Mouse (Mus musculus): ENCODE measurements at regions not wholly inside any gene's neighbourhood (a gene's known extent, or its start where the extent isn't known, plus 50 kb on each side); places are given as distances from the start of the nearest gene placed in this dataset.

DNA sequence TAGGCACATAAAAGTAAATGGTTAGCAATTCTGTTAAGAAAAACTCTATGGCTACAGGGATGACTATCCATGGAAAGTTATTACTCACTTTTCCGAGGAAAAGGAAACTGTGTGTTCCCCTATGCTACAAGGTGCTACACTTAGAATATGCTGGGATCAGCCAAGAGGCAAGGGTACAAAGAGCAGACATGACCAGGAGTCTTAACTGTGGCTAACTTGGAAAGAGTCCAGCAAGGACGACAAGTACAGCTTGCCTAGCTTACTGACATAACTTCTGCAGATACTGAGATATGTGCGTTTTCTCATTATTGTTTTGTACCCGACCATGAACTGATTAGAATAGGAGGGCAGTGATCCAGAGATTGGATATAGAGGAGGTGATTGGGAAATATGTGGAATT lies 296.4 kb downstream of the Gm16223 start:
- ATAC-seq (replicated peaks in 1 of 2; ENCODE audit: insufficient read depth in 1 of 2, low FRiP score in 2 of 2, low TSS enrichment in 1 of 2, low read depth in 1 of 2, poor library complexity in 2 of 2, severe bottlenecking in 2 of 2), result no peak

DNA sequence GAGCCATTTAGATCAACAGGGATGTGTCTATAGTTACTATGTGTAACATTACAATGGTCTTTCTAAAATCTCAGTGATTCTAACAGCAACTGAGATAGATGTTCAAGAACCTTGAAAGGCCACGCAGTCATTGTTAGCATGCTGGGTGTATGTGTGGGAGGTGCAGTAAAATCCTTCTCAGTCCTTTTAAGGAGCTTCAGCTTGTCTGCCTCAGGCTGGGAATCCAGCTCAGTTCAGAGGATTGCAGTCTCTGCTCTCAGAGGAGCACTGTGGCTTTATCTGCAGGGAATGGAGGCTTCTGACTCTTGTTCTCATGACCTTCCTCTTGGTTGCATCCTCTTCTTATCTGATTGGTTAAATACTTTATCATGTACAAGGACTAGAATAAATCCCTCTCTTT lies 320.2 kb downstream of the Gm16223 start:
- no peak for ATAC-seq (replicated peaks in 1 of 2; ENCODE audit: insufficient read depth in 1 of 2, low FRiP score in 2 of 2, low TSS enrichment in 1 of 2, low read depth in 1 of 2, poor library complexity in 2 of 2, severe bottlenecking in 2 of 2)

DNA sequence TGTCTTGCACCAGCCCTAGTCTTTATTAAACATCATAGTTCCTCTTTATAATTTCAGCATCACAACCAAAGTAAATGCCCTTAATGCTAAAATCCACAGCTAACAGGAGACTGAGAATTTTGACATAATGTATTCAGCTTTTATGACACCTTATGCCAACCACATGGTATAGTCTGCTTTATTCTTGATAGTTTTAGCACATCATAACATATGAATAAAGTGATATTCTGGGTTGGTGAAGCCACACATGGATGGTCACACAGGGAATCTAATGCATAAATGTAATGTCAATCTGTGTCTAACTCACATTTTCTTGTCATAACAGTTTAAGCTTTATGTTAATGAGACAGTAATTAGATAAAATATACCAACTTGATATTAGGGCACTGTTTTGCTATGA lies 328.9 kb downstream of the Gm16223 start:
- no peak for ATAC-seq (replicated peaks in 1 of 2; ENCODE audit: insufficient read depth in 1 of 2, low FRiP score in 2 of 2, low TSS enrichment in 1 of 2, low read depth in 1 of 2, poor library complexity in 2 of 2, severe bottlenecking in 2 of 2)

DNA sequence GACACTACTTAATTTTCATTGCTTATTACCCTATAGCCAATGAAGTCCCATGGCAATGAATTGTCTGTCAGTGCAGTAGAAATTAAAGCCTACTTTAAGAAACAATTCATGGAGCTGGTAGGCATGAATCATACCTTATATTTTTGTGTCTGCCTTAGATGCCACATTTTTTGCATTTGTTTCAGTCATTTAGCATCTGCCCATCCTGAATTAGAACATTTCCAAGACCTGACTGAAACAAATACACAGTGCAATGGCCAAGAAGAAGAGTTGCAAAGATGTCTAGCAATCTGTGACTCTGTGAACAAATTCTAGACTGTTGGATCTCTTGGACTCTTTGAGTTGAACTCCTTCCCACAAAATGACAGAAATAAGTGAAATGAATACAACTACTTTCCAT lies 342.2 kb downstream of the Gm16223 start:
- ATAC-seq (replicated peaks in 1 of 2; ENCODE audit: insufficient read depth in 1 of 2, low FRiP score in 2 of 2, low TSS enrichment in 1 of 2, low read depth in 1 of 2, poor library complexity in 2 of 2, severe bottlenecking in 2 of 2), result no peak

DNA sequence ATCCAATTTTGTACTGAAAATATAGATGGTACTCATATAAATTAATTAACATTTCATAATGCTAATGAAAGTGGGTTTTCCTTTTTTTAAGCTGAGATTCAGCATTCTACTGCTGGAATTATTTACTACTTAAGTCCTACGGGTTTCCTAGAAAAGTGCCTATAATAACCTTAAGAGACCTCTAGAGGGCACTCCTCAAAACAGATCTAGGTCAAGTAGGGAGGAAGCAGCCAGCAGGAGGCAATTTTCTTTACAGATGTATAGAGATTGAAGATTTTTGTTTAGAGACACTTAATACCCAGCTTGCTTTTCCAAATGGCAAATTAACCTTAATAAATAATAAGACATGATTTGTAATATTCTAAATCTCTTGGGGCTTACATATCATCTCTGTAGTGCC lies 344.5 kb downstream of the Gm16223 start:
- ATAC-seq (replicated peaks in 1 of 2; ENCODE audit: insufficient read depth in 1 of 2, low FRiP score in 2 of 2, low TSS enrichment in 1 of 2, low read depth in 1 of 2, poor library complexity in 2 of 2, severe bottlenecking in 2 of 2), result peak; percentile 53 to 67; a peak in 2 of 4 replicates

DNA sequence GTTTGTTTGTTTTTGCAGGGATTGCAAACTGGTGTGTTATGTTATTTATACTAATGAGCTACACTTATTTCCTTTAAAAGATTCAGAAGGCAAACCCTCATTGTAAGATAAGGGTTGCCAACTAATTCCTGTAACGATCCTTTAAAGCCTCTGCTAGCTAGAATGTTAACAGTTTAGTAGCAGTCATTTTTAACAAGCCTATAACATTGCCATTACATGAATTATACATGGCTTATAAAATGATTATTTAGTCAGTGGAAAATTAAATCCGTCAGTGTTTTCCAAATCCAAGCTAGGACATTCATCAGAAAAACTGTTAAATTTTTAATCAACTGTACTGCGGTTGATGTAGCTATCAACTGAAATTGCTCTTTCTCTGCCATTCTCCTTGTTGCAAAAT lies 358.1 kb downstream of the Gm16223 start:
- no peak for ATAC-seq (replicated peaks in 1 of 2; ENCODE audit: insufficient read depth in 1 of 2, low FRiP score in 2 of 2, low TSS enrichment in 1 of 2, low read depth in 1 of 2, poor library complexity in 2 of 2, severe bottlenecking in 2 of 2)

DNA sequence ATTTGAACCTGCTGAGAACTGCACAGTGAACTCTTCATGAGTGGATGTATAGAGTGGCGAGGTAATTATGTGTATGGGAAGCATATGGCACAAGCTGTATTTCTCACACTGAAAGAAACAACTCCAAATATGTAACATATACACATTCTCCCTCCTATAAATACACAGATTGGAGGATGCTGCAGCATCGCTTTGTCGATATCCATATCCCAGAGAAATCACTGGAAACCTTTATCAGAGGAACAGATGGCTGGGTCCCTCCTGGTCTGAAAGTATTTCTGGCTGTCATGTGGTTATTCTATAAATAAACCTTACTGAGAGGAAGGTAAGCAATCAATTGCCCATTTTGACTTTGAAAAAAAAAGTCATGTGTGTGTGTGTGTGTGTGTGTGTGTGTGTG lies 365.4 kb downstream of the Gm16223 start:
- ATAC-seq (replicated peaks in 1 of 2; ENCODE audit: insufficient read depth in 1 of 2, low FRiP score in 2 of 2, low TSS enrichment in 1 of 2, low read depth in 1 of 2, poor library complexity in 2 of 2, severe bottlenecking in 2 of 2), result no peak

DNA sequence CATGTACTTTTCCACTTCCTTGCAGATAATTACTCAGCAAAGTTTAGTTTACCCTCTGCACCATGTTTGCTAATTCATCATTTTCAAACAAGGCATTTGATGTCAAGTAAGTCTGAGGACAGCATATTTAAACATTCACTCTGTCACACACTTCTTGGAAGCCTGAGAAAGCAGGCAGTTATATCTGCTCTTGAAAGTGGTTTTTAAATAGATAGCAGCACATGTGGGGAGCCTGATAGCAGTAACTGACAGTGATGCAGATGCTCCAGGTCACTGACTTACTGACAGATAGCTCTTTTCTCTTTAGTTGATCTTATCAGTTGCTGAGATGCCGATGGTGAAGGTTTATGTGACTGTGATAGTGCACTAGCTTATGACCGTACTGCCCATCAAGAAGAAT lies 380.9 kb downstream of the Gm16223 start:
- no peak for ATAC-seq (replicated peaks in 1 of 2; ENCODE audit: insufficient read depth in 1 of 2, low FRiP score in 2 of 2, low TSS enrichment in 1 of 2, low read depth in 1 of 2, poor library complexity in 2 of 2, severe bottlenecking in 2 of 2)

DNA sequence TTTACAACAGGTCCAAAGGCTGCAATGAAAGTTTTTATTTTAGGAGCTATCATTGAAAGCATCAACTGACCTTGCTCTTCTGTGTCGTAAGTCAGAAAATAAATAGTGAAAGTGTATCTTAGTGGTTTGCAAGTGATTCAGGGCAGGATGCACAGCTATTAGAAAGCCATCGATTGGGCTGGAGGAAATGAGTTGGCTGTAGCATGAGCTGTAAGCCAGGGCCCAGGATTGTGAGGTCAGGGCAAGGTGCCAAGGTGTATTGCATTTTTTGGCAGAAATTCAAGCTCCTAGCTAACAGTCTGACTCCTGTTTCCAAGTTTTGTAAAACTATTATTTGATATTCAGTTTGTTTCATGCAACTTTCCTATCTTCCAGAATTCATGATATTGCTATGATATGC lies 381.8 kb downstream of the Gm16223 start:
- ATAC-seq (replicated peaks in 1 of 2; ENCODE audit: insufficient read depth in 1 of 2, low FRiP score in 2 of 2, low TSS enrichment in 1 of 2, low read depth in 1 of 2, poor library complexity in 2 of 2, severe bottlenecking in 2 of 2), result no peak

DNA sequence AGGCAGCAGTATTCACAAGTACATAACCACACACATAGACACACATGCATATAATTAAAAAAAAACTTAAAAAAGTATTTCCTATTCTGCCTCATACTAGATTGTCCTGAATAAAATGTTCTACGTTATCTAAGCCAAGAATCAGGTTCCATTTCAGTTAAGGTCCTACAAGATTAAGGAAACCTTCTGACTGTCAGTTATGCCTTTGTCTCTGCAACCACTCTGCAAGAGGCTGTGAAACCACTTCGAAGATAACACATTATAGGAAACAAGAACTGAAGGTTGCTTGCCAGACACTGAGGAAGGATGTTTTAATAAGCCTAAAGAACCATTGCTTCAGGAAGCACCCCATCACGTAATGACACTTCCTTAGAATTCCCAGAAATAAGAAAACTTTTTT lies 385.9 kb downstream of the Gm16223 start:
- no peak for ATAC-seq (replicated peaks in 1 of 2; ENCODE audit: insufficient read depth in 1 of 2, low FRiP score in 2 of 2, low TSS enrichment in 1 of 2, low read depth in 1 of 2, poor library complexity in 2 of 2, severe bottlenecking in 2 of 2)

DNA sequence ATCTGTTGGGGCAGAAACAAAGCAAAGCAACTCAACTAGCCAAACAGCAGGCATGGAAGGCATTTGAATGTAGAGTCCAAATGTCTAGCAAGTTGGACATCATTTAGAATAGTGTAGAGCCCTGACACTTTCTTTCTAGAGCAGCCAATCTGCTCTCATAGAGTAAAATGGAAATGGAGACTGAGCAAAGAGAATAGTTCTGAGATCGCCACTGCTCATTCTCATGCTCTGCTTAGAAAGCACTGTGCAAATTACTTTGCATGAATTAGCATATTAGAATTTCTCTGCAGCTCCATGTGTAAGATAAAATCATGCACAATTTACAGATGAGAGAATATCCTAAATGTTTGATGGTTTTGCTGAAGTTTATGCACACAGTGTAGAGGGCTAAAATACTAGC lies 393.4 kb downstream of the Gm16223 start:
- ATAC-seq (replicated peaks in 1 of 2; ENCODE audit: insufficient read depth in 1 of 2, low FRiP score in 2 of 2, low TSS enrichment in 1 of 2, low read depth in 1 of 2, poor library complexity in 2 of 2, severe bottlenecking in 2 of 2), result no peak

DNA sequence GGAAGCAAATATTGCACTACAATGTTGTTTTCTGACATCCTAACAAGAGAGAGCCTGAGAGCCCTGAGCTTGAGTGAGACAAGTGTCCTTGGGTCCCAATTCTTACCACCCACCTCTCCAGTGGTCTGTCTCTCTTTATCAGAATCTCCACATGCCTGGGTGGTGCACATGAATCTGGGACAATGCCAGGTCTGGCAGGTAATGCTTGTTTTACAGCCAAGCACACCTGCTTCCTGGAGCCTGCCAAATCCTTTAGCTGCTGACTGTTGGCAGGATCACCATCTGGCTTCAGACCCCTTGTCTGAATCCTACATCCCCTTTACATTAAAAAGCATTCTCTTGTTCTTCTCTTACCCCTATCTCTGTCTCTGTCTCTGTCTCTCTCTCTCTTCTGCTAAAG lies 397.1 kb downstream of the Gm16223 start:
- no peak for ATAC-seq (replicated peaks in 1 of 2; ENCODE audit: insufficient read depth in 1 of 2, low FRiP score in 2 of 2, low TSS enrichment in 1 of 2, low read depth in 1 of 2, poor library complexity in 2 of 2, severe bottlenecking in 2 of 2)

DNA sequence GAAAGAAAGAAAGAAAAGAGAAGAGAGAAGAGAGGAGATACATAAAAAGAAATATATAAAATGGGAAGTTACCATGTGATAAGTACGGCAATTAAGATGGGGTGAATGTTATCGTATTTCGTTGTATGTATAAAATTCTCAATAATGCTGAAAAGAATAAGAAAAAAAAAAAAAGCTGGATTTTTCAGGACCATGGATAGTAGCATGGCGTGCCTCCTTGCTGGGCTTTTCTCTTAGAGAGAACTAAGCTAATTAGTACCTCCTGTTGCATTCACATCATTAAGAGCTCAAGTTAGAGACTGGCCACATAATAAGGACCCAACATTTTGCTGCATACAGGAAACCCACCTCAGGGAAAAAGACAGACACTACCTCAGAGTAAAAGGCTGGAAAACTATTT lies 405.7 kb downstream of the Gm16223 start:
- ATAC-seq (replicated peaks in 1 of 2; ENCODE audit: insufficient read depth in 1 of 2, low FRiP score in 2 of 2, low TSS enrichment in 1 of 2, low read depth in 1 of 2, poor library complexity in 2 of 2, severe bottlenecking in 2 of 2), result no peak

DNA sequence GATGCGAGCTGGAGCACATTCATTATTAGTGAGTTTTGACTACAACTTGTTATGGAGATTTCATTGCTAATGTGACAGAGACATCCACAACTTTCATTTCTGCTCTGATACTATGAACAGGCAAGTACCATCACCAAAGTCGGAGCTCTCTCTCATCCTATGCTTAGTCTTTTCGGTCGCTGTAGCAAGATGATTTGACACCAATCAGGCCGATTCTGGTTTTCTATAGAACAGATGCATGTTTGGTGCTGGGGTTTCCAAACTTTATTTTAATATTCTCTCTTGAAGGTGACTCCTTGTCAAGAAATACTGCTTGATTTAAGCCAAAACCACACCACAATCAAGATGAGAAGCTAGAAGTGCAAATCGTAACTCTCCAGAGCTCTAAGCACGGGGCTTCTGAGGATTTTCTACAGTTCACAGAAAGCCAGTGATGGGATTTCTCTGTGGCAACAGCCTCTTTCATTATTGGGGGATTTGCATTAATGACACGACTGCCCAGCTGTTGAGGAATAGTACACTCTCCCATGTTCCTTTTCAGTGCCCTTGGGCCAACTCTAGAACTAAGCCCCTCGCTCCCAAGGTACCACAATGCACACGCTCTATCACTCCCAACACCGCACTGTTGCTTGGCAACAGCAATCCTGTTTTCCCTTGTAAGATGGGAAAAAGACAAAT lies 434.5 kb downstream of the Gm16223 start:
- ATAC-seq (replicated peaks in 1 of 2; ENCODE audit: insufficient read depth in 1 of 2, low FRiP score in 2 of 2, low TSS enrichment in 1 of 2, low read depth in 1 of 2, poor library complexity in 2 of 2, severe bottlenecking in 2 of 2), result no peak

DNA sequence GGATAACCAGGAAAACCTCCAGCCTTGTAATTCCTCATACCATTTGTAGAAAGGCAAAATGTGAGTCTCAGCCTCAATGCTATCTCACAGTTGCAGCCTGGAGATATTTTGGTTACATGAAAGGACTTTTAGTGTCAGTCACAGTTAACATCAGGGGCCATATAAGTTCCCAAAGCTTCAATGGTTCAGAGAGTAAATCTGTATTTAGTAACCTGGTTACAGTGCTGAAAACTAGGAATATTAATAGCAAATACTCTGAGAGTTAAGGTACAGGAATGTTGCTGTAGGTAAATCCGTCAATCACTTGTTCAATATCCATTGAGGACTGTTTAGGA lies 435.0 kb downstream of the Gm16223 start:
- ATAC-seq (replicated peaks in 1 of 2; ENCODE audit: insufficient read depth in 1 of 2, low FRiP score in 2 of 2, low TSS enrichment in 1 of 2, low read depth in 1 of 2, poor library complexity in 2 of 2, severe bottlenecking in 2 of 2), result no peak

DNA sequence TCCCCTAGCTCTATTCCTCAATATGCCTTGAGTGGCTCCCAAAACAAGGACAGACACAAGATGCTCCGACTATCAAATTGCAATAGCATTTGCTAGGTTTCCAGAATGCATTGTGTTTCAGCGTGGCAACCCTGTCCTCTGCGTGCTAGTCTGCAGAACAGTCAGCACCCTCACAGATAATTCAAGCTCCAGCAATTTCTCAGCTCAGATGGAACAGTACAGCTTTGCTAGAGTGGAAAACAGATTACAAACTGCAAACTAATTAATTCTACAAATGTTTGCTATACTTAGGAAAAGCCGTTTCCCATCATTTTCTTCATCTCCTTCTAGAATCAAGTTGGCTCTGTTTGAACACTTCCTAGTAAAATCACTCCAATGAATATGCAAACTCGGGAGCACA lies 441.4 kb downstream of the Gm16223 start:
- ATAC-seq (replicated peaks in 1 of 2; ENCODE audit: insufficient read depth in 1 of 2, low FRiP score in 2 of 2, low TSS enrichment in 1 of 2, low read depth in 1 of 2, poor library complexity in 2 of 2, severe bottlenecking in 2 of 2), result no peak

DNA sequence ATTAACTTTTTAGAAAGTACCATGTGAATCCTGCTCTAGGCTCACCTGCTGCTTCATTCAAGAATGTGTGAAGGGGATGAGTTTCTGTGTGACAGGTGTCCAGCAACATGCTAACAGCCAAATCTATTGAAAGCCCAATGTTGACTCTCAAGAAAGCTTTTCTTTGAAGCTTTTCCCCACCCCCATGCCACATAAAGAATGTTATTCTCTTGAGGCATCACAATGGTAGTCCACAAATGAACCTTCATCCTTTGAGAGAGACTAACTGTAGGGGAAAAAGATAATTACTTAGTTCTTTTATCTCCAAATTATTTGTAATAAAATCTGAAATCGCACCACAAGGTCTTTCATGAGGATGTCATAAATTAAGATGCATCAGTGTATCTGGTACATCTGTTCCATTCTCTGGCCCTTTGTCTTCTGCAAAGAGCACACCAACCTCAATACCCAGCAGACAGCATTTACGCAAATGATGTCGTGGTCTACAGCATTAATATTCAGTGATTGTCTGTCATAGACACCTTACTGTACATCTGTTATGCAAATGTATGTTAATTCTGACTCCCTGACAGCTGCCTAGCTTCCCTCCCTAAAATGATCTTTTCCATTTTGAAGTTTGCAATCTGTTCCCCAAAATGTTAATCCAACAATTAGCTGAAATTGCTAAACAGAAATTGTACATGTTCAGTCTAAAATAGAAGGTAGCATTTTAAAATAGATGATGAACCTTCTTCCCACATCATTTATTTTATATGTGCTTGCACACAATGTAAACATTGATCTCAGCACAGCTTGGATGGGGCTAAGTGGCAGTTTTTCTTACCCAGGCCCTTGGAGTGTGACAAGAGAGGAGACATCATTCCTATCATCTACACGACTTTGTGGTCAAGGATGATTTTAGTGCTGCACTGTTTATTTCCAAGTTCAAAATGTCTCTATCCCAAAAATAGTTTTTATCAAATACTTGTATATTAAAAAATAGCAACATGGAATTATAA lies 455.7 kb downstream of the Gm16223 start:
- no peak for ATAC-seq (replicated peaks in 1 of 2; ENCODE audit: insufficient read depth in 1 of 2, low FRiP score in 2 of 2, low TSS enrichment in 1 of 2, low read depth in 1 of 2, poor library complexity in 2 of 2, severe bottlenecking in 2 of 2)

DNA sequence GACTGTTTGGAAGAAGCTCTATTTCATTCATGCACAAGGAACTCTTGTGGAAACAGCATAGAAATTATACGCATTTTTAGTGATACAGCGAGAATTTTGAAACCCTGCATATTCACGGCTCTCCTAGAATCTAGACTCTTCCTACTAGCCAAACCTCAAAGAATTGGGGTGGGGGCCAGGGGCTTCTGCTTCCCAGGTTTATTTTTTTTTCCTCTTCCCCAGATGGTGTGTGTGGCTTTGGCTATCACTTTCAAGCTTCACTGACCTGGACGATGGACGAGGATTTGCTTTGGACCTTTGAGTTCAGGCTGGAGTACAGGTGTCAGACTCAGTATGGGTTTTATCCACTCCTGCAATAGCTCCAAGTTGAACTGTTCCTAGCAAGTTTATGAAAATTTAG lies 457.7 kb downstream of the Gm16223 start:
- ATAC-seq (replicated peaks in 1 of 2; ENCODE audit: insufficient read depth in 1 of 2, low FRiP score in 2 of 2, low TSS enrichment in 1 of 2, low read depth in 1 of 2, poor library complexity in 2 of 2, severe bottlenecking in 2 of 2), result no peak

DNA sequence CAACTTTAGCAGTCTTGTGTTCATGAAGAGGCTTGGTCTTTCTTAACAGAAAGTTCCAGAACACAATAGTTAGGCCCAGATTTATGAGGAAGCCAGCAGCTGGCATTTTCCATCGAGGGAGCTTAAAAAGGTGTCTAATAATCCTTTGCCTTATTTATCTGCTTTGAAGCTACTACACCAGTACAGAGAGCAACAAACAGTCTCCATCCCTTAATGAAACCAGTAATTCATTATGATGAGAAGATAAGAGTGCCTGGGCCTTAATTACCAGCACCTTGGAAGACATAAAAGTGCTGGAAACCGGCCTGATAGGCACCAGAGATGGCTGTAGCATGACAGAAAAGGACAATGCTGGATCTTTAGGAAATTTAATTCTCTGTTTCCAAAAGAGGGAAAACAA lies 492.8 kb downstream of the Gm16223 start:
- ATAC-seq (replicated peaks in 1 of 2; ENCODE audit: insufficient read depth in 1 of 2, low FRiP score in 2 of 2, low TSS enrichment in 1 of 2, low read depth in 1 of 2, poor library complexity in 2 of 2, severe bottlenecking in 2 of 2), result no peak
